Mouse (Mus musculus) C2C12 (cell line): ENCODE measurements around the gene Ehd2.

ENCODE experiments used
- CEBPB ChIP-seq: IDR thresholded peaks from one replicate; pipeline ENCODE4 v1.6.1; 2011; ENCODE audit warnings: low read depth, mild to moderate bottlenecking, control low read depth, moderate library complexity
- CTCF ChIP-seq: IDR thresholded peaks from one replicate; pipeline ENCODE4 v1.5.1; 2011; ENCODE audit not compliant: control insufficient read depth, insufficient read depth, insufficient read length
- FOSL1 ChIP-seq: IDR thresholded peaks from one replicate; pipeline ENCODE4 v1.8.0; 2011; ENCODE audit warnings: mild to moderate bottlenecking, low read length; ENCODE audit not compliant: poor library complexity, insufficient read depth, severe bottlenecking
- MAX ChIP-seq: IDR thresholded peaks from one replicate; pipeline ENCODE4 v1.6.1; 2011; ENCODE audit warnings: mild to moderate bottlenecking, control low read depth
- MYOD1 ChIP-seq: IDR thresholded peaks from one replicate; pipeline ENCODE4 v1.6.1; 2011; ENCODE audit warnings: low read depth; ENCODE audit not compliant: control insufficient read depth, insufficient read length
- MYOG ChIP-seq: IDR thresholded peaks from one replicate; pipeline ENCODE4 v1.6.1; 2011; ENCODE audit not compliant: control insufficient read depth, insufficient read length; ENCODE audit errors: extremely low read depth
- USF1 ChIP-seq: IDR thresholded peaks from one replicate; pipeline ENCODE4 v1.6.1; 2011; ENCODE audit warnings: low read depth, mild to moderate bottlenecking, control low read depth, moderate library complexity

- TF ChIP-seq CTCF (no peak), CEBPB (no peak), USF1 (no peak), MAX (no peak), MYOD1 (no peak), FOSL1 (no peak), MYOG (no peak)
Measured at GRCm38 (mm10) chr7:15919947-15920346, 47.4 kb downstream of the Ehd2 start.
